Mouse (Mus musculus) gastrocnemius, postnatal 14 days (tissue): ENCODE data around the gene Mrps12. TPM values are rescaled to one million over a fixed set of nuclear protein-coding genes. Genes with fewer than 3 reads are reported as not detected.
A peak's percentile ranks its signal among the peaks of the same experiment; 100 is the strongest.

Experiments
- DNase-seq: peaks from one replicate; pipeline ENCODE4 v3.0.0; 2021; ENCODE audit warnings: mixed read lengths
- intact Hi-C: fragments of 180-260 bp; cut with DNase I; formaldehyde crosslinking; loops from one replicate; pipeline ENCODE4 v1.15.1; 2025; ENCODE audit warnings: low total_unique reads
- long read RNA-seq, 2 experiments: library from polyadenylated mRNA; stranded (forward); transcript quantifications; one replicate each; pipeline ENCODE4 v2.0.0; 2021
- total RNA-seq, 2 experiments: library from RNA; stranded (reverse); gene quantifications; 2 replicates each; pipeline ENCODE4 v1.2.3; 2021

Gene Mrps12
- total RNA-seq: 10 to 100 TPM; 43.7 to 48.0 TPM
- long read RNA-seq, experiment 1, transcript Mrps12-201 (3 exons, 722 nt): major isoform, 39 of 60 reads
- long read RNA-seq, experiment 1, transcript Mrps12-204 (2 exons, 883 nt): minor isoform, 18 of 60 reads
- long read RNA-seq, experiment 1, partial matches to known transcripts: 0 of 60 reads
- long read RNA-seq, experiment 1, other reads (novel, unspliced or antisense): 3 of 60 reads
- long read RNA-seq, experiment 2, transcript Mrps12-201 (3 exons, 722 nt): major isoform, 30 of 54 reads
- long read RNA-seq, experiment 2, transcript Mrps12-204 (2 exons, 883 nt): minor isoform, 19 of 54 reads
- long read RNA-seq, experiment 2, partial matches to known transcripts: 0 of 54 reads
- long read RNA-seq, experiment 2, other reads (novel, unspliced or antisense): 5 of 54 reads

- peak; percentile 93 for DNase-seq
- intact Hi-C loops: no loop called here
Measured at GRCm38 (mm10) chr7:28741709-28742438, at the start of gene Mrps12, which contains the start of gene Sars2. Gene Mrps12 (minus strand): TSS chr7:28741820. Gene Sars2 (plus strand): TSS chr7:28741992.

GRCm38 (mm10) chr7:28790066-28790806 is 48.6 kb upstream of the Mrps12 start:
- intact Hi-C loops: loop anchor here (10.0 kb wide), 1 partner anchor 105 kb away; no protein-coding TSS in a partner anchor
- no peak for DNase-seq

- intact Hi-C loops: loop anchor here (5.0 kb wide), 1 partner anchor 68 kb away; no protein-coding TSS in a partner anchor
- no peak for DNase-seq
Measured at GRCm38 (mm10) chr7:28789235-28789634, 47.6 kb upstream of the Mrps12 start.

GRCm38 (mm10) chr7:28788307-28789195 is 46.9 kb upstream of the Mrps12 start, which contains the start of gene Rinl:
Gene Rinl (plus strand): TSS chr7:28788969.
- intact Hi-C loops: loop anchor here (5.0 kb wide), 1 partner anchor 69 kb away; no protein-coding TSS in a partner anchor
- DNase-seq: no peak

- no peak for DNase-seq
- intact Hi-C loops: loop anchor here (5.0 kb wide), 1 partner anchor 69 kb away; no protein-coding TSS in a partner anchor
Measured at GRCm38 (mm10) chr7:28787884-28788283, 46.3 kb upstream of the Mrps12 start.

- no peak for DNase-seq
- intact Hi-C loops: loop anchor here (5.0 kb wide), 1 partner anchor 72 kb away; no protein-coding TSS in a partner anchor
Measured at GRCm38 (mm10) chr7:28785161-28785560, 43.5 kb upstream of the Mrps12 start.

- no peak for DNase-seq
- intact Hi-C loops: no loop called here
Measured at GRCm38 (mm10) chr7:28781261-28781663, 39.6 kb upstream of the Mrps12 start.

GRCm38 (mm10) chr7:28780857-28781256 is 39.2 kb upstream of the Mrps12 start:
- intact Hi-C loops: no loop called here

GRCm38 (mm10) chr7:28780067-28780658 is 38.5 kb upstream of the Mrps12 start:
- DNase-seq: peak; percentile 91
- intact Hi-C loops: no loop called here

More at GRCm38 (mm10) chr7:28780857-28781256, 39.2 kb upstream of the Mrps12 start:
- DNase-seq: peak; percentile 54

- no peak for DNase-seq
- intact Hi-C loops: no loop called here
Measured at GRCm38 (mm10) chr7:28778825-28779224, 37.2 kb upstream of the Mrps12 start.

- DNase-seq: peak; percentile 40
- intact Hi-C loops: no loop called here
Measured at GRCm38 (mm10) chr7:28775129-28775528, 33.5 kb upstream of the Mrps12 start.

GRCm38 (mm10) chr7:28774164-28774563 is 32.5 kb upstream of the Mrps12 start:
- peak; percentile 65 for DNase-seq
- intact Hi-C loops: no loop called here

GRCm38 (mm10) chr7:28773163-28773562 is 31.5 kb upstream of the Mrps12 start:
- intact Hi-C loops: no loop called here

GRCm38 (mm10) chr7:28771867-28772266 is 30.2 kb upstream of the Mrps12 start:
- no peak for DNase-seq
- intact Hi-C loops: no loop called here

More at GRCm38 (mm10) chr7:28773163-28773562, 31.5 kb upstream of the Mrps12 start:
- no peak for DNase-seq

- DNase-seq: no peak
- intact Hi-C loops: no loop called here
Measured at GRCm38 (mm10) chr7:28770309-28770708, 28.7 kb upstream of the Mrps12 start.

GRCm38 (mm10) chr7:28769414-28769958 is 27.9 kb upstream of the Mrps12 start:
- DNase-seq: no peak
- intact Hi-C loops: no loop called here

GRCm38 (mm10) chr7:28767462-28767965 is 25.9 kb upstream of the Mrps12 start, which contains the start of gene Nfkbib:
Gene Nfkbib (minus strand): TSS chr7:28767512.
- no peak for DNase-seq
- intact Hi-C loops: no loop called here

GRCm38 (mm10) chr7:28766910-28767309 is 25.3 kb upstream of the Mrps12 start:
- DNase-seq: no peak
- intact Hi-C loops: no loop called here
